Mouse (Mus musculus): ENCODE measurements at regions not wholly inside any gene's neighbourhood (a gene's known extent, or its start where the extent isn't known, plus 50 kb on each side); places are given as distances from the start of the nearest gene placed in this dataset.

DNA sequence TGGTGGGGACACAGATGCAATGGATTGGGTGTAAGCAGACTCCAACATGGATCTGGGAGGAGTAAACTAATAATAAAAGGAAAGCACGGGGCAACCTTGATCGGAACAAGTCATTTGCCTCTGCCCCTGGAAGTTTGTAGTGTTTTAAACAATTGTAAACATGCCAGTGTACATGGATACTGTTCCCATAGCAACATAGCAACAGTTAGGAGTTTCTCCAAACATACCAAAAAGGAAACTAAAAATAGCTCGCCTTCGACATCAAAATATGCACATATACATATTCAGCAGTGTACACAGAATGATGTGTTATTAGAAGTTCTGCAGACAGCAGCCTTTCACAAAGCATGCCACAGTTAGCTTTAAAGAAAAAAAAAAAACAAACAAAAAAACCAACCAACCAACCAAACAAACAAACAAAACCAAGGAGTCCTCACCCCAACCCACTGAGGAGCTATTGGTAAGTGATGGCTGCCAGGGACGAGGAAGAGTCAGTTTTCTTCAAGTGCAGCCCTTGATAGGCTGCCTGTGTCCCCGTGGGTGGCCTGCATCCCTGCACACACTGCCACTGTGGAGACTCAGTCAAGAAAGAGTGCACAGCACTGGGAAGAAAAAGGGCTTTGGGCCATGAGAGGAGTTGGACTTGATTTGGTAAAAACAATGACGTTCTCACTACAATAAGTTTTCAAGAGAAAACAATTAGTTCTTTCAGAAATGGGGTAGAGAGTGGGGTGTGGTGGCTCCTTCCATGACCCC, 54.8 kb upstream of the Peli1 start:
- DNase-seq (ENCODE audit: low spot score) = no peak

- DNase-seq (ENCODE audit: low spot score) = no peak
Observed at GRCm38 (mm10) chr11:21037267-21037906, 53.7 kb upstream of the Peli1 start.

DNA sequence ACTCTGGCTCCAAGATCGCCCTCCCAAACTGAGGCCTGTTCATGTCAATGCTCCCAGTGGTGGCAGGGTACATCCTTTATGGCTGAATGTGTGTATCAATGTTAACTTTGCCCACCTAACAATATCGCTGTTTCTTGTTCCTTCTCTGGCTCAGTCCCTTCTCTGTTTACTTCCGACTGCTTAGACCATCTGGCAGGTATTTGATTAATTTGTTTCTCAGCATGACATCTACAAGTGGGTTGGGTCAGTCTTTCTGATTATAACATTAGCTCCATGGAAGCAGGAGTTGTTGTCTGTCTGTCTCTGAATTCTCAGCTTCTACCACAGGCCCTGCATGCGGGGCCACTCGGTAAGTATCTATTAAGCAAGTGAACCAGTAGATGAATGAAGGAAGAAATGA, 49.9 kb upstream of the Peli1 start:
- no peak for DNase-seq (ENCODE audit: low spot score)

Measured in layer of hippocampus, adult 9-10 months (tissue).